Mouse (Mus musculus): ENCODE data around the gene Btrc. TPM values are rescaled to one million over a fixed set of nuclear protein-coding genes. Genes with fewer than 3 reads are reported as not detected.

Btrc gene
- polyA plus RNA-seq, 1 experiment from 2014 or later = 28.5 TPM

- no peak for DNase-seq (ENCODE audit: low spot score)
Observed at GRCm38 (mm10) chr19:45428146-45428545, 64.6 kb downstream of the Btrc start.

GRCm38 (mm10) chr19:45430971-45431633 lies 67.6 kb downstream of the Btrc start:
- no peak for DNase-seq (ENCODE audit: low spot score)

- DNase-seq (ENCODE audit: low spot score) = no peak
Observed at GRCm38 (mm10) chr19:45432351-45432750, 68.8 kb downstream of the Btrc start.

- DNase-seq (ENCODE audit: low spot score) = peak; percentile 56
Observed at GRCm38 (mm10) chr19:45436019-45436418, 72.5 kb downstream of the Btrc start.

GRCm38 (mm10) chr19:45437175-45437574 lies 73.6 kb downstream of the Btrc start:
- DNase-seq (ENCODE audit: low spot score) = no peak

GRCm38 (mm10) chr19:45438191-45438590 lies 74.7 kb downstream of the Btrc start:
- DNase-seq (ENCODE audit: low spot score) = no peak

- peak; percentile 39 for DNase-seq (ENCODE audit: low spot score)
Observed at GRCm38 (mm10) chr19:45438928-45439846, 75.7 kb downstream of the Btrc start.

GRCm38 (mm10) chr19:45440554-45441175 lies 77.1 kb downstream of the Btrc start:
- DNase-seq (ENCODE audit: low spot score) = no peak

GRCm38 (mm10) chr19:45441717-45442116 lies 78.2 kb downstream of the Btrc start:
- DNase-seq (ENCODE audit: low spot score) = no peak

- no peak for DNase-seq (ENCODE audit: low spot score)
Observed at GRCm38 (mm10) chr19:45445253-45445933, 81.9 kb downstream of the Btrc start.

GRCm38 (mm10) chr19:45446631-45447030 lies 83.1 kb downstream of the Btrc start:
- no peak for DNase-seq (ENCODE audit: low spot score)

GRCm38 (mm10) chr19:45447222-45447621 lies 83.7 kb downstream of the Btrc start:
- DNase-seq (ENCODE audit: low spot score) = no peak

GRCm38 (mm10) chr19:45447886-45448285 lies 84.4 kb downstream of the Btrc start:
- no peak for DNase-seq (ENCODE audit: low spot score)

GRCm38 (mm10) chr19:45454391-45454790 lies 90.9 kb downstream of the Btrc start:
- no peak for DNase-seq (ENCODE audit: low spot score)

GRCm38 (mm10) chr19:45456896-45457295 lies 93.4 kb downstream of the Btrc start:
- DNase-seq (ENCODE audit: low spot score) = no peak

- no peak for DNase-seq (ENCODE audit: low spot score)
Observed at GRCm38 (mm10) chr19:45458702-45459101, 95.2 kb downstream of the Btrc start.

- DNase-seq (ENCODE audit: low spot score) = peak; percentile 32
Observed at GRCm38 (mm10) chr19:45459931-45460665, 96.6 kb downstream of the Btrc start.

GRCm38 (mm10) chr19:45460749-45461736 lies 97.5 kb downstream of the Btrc start:
- peak; percentile 83 for DNase-seq (ENCODE audit: low spot score)

- DNase-seq (ENCODE audit: low spot score) = no peak
Observed at GRCm38 (mm10) chr19:45469760-45470159, 106.2 kb downstream of the Btrc start.

Measured in thymus, postnatal 0 days (tissue).